Mouse (Mus musculus) neural tube, embryonic 15.5 days (tissue): ENCODE measurements around the gene Frmd4b. TPM values are rescaled to one million over a fixed set of nuclear protein-coding genes. Genes with fewer than 3 reads are reported as not detected.
A peak's percentile ranks its signal among the peaks of the same experiment; 100 is the strongest.

ENCODE experiments used
- ATAC-seq: fragments of 200-750 bp; cut with Nextera tagmentation; 2 replicates; pipeline ENCODE4 v1.8.0; 2017; ENCODE audit warnings: mild to moderate bottlenecking, moderate TSS enrichment, moderate library complexity; ENCODE audit not compliant: low FRiP score
- H3K27ac ChIP-seq: fragments of 300-500 bp; sonication (generic); replicated peaks from 2 replicates; pipeline ENCODE4 v1.5.1; 2015; ENCODE audit warnings: mild to moderate bottlenecking, inconsistent platforms
- H3K27me3 ChIP-seq: fragments of 300-500 bp; sonication (generic); replicated peaks from 2 replicates; pipeline ENCODE4 v1.6.1; 2015; ENCODE audit warnings: inconsistent platforms
- H3K36me3 ChIP-seq: fragments of 300-500 bp; sonication (generic); 2 replicates; pipeline ENCODE4 v1.6.1; 2015; ENCODE audit warnings: inconsistent platforms
- H3K4me1 ChIP-seq: fragments of 300-500 bp; sonication (generic); 2 replicates; pipeline ENCODE4 v1.6.1; 2015; ENCODE audit warnings: inconsistent platforms
- H3K4me2 ChIP-seq: fragments of 300-500 bp; sonication (generic); 2 replicates; pipeline ENCODE4 v1.6.1; 2015; ENCODE audit warnings: inconsistent platforms, mild to moderate bottlenecking, moderate library complexity
- H3K4me3 ChIP-seq: fragments of 300-500 bp; sonication (generic); replicated peaks from 2 replicates; pipeline ENCODE4 v1.5.1; 2015; ENCODE audit warnings: mild to moderate bottlenecking, inconsistent platforms
- H3K9ac ChIP-seq: fragments of 300-500 bp; sonication (generic); replicated peaks from 2 replicates; pipeline ENCODE4 v1.6.1; 2015; ENCODE audit warnings: mild to moderate bottlenecking, inconsistent platforms
- H3K9me3 ChIP-seq: fragments of 300-500 bp; sonication (generic); replicated peaks from 2 replicates; pipeline ENCODE4 v1.6.1; 2016; ENCODE audit warnings: inconsistent platforms
- WGBS: fragments of 180-500 bp; shearing (Covaris S2); methylation state at CpG from one replicate; pipeline ENCODE4 v1.1.7; 2015; ENCODE audit warnings: mixed read lengths; 5-methylcytosine and 5-hydroxymethylcytosine counted together
- polyA plus RNA-seq: library from polyadenylated mRNA; unstranded; fragments of >200 nt; fragmentation: Nextera tagmentation; extraction: Ambion mirVana; gene quantifications from 2 replicates; pipeline ENCODE4 v1.2.1, GENCODE M21; 2015

Gene Frmd4b
- polyA plus RNA-seq, 1 experiment from 2014 or later: 19.8 TPM

DNA sequence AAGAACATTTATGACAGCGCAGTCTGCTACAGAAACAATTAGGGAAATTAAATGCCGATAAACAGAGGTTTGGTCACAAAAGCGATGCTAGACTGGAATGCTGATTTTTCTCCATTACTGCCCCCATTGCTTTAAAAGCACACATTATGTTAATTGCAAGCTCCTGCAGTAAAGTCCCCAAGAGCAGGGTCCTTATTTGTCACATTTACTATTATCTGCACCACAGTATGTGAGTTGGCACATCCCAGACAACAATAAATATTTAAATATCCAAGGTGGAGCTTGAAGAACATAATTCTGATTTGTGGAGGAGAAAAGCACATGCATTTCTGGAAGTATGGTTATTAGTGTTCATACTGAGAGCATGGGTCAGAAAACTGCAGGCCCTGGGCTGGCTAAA lies 64.8 kb downstream of the Frmd4b start:
- peaks cover 80% of the 10 kb centered on the region for H3K4me1 ChIP-seq
- no peaks in the 10 kb centered on the region for H3K27me3 ChIP-seq
- no peaks in the 10 kb centered on the region for H3K9me3 ChIP-seq
- H3K4me3 ChIP-seq: no peak overlapping the region
- no peaks in the 10 kb centered on the region for H3K36me3 ChIP-seq
- WGBS: 28% methylated on average over 3 of the region's 3 CpGs
- peak overlapping the region; percentile 72 for H3K27ac ChIP-seq
- ATAC-seq: peak; percentile 36; the same call in 1 of the 2 replicates
- no peak overlapping the region for H3K4me2 ChIP-seq
- no peak overlapping the region for H3K9ac ChIP-seq

DNA sequence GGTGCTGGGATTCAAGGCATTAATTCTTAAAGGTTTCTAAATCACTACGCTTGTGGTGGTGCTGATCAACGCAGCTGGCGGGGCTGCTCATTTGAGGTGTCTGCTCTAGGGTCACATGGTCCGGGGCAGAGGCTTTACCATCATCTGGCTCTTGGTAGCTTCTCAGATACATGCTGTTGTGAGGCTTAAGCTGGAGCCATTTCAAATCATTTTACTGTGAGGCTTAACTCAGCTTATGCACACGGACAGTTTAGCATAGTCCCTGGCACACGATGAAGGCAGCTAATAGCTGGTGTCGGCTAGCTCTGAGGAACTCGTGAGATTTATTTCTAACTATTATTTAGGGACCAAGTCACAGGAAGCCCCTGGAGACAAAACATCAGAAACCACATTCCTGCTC lies 65.5 kb downstream of the Frmd4b start:
- H3K4me3 ChIP-seq: no peak overlapping the region
- H3K9me3 ChIP-seq: no peaks in the 10 kb centered on the region
- H3K9ac ChIP-seq: 0 out of 2 replicates have a peak overlapping the region, but pooled peaks have one; percentile 9
- H3K4me2 ChIP-seq: peak overlapping the region; percentile 20; the same call in 1 of the 2 replicates
- ATAC-seq: peak; percentile 46; the same call in 1 of the 2 replicates
- 19% methylated on average over 8 of the region's 8 CpGs for WGBS
- H3K27me3 ChIP-seq: no peaks in the 10 kb centered on the region
- peak overlapping the region; percentile 72; the same call in 1 of the 2 replicates for H3K27ac ChIP-seq
- no peaks in the 10 kb centered on the region for H3K36me3 ChIP-seq
- peaks cover 73% of the 10 kb centered on the region for H3K4me1 ChIP-seq

DNA sequence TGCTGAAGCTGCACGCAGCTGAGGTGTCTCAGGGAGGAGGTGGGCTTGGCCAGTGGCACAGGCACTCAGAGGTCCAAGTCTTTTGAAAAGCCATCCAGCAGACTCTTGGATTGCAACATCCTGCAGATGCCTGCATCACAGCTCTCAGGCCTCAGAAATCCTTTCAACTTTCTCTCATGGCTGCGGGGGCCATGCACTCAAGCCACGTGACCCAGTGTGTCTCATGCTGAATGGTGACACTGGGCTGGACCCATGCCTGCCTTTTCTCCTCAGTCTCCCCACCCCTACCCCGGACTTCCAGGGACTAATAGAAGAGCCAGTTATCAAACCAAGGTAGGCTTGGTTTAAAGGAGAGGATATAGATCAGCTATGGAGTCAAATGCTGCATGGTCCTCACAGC lies 66.2 kb downstream of the Frmd4b start:
- H3K27ac ChIP-seq: peak overlapping the region; percentile 72
- no peaks in the 10 kb centered on the region for H3K9me3 ChIP-seq
- peaks cover 66% of the 10 kb centered on the region for H3K4me1 ChIP-seq
- no peaks in the 10 kb centered on the region for H3K36me3 ChIP-seq
- ATAC-seq: no peak
- WGBS: 91% methylated on average over 4 of the region's 4 CpGs
- H3K9ac ChIP-seq: no peak overlapping the region
- no peak overlapping the region for H3K4me2 ChIP-seq
- H3K27me3 ChIP-seq: no peaks in the 10 kb centered on the region
- no peak overlapping the region for H3K4me3 ChIP-seq

DNA sequence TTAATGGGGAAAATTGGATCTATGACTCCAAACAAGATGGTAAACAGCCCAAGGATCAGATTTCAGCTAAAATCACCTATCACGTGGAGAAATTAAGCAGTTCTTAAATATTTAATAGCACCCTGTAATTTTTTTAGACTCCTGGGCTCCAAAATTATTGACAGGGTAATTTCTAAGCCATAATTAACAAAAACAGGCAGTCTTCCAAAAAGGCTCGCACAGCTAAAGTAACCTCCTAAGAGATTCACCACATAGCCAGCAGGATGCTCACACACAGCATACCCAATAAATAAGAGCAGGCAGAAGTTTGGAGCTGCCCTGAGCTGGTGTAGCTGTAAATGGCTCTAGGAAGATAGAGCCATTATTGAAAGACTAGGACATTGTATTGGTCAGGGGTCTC lies 76.9 kb downstream of the Frmd4b start:
- Histone ChIP-seq H3K9me3 (no peaks in the 10 kb centered on the region), H3K4me2 (no peak overlapping the region), H3K36me3 (no peaks in the 10 kb centered on the region), H3K27ac (no peak overlapping the region), H3K9ac (no peak overlapping the region), H3K4me3 (no peak overlapping the region), H3K4me1 (no peaks in the 10 kb centered on the region), H3K27me3 (no peaks in the 10 kb centered on the region)
- WGBS: 52% methylated on average over 2 of the region's 2 CpGs
- ATAC-seq: no peak

DNA sequence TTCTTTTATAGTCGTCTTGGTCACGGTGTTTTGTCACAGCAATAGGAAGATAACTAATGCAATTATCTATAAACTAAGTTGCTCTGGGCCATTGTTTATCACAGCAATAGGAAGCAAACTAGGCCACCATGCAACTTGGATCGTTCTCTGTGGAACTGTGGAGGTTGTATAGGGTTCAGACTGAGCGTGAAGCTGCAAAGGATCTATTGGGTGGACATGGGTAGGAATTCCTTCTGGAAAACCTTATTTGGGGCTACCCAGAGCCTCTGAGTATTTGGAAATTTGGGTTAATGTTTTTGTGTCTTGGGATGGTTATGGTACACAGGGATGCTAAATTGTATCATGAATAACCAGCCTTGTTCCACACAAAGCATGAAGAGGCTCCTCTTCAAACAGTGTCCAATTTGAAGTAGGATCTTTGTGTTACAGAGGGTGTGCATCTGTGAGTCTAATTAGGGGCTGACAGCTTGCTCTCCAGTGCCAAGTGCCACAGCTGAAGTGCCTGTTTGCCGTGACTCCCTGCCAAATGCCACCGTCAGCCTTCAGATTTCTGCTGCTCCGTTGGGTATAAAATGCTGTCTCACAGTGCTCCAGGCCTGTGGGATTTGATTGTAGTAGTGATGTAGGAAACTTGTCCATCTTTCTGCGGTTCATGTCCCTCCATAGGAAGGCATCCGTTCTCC lies 81.4 kb downstream of the Frmd4b start:
- Histone ChIP-seq H3K27me3 (no peaks in the 10 kb centered on the region), H3K4me1 (no peaks in the 10 kb centered on the region), H3K4me3 (no peak overlapping the region), H3K9me3 (no peaks in the 10 kb centered on the region), H3K9ac (no peak overlapping the region), H3K27ac (peak overlapping the region; percentile 28), H3K36me3 (no peaks in the 10 kb centered on the region), H3K4me2 (no peak overlapping the region)
- no peak for ATAC-seq
- WGBS: 51% methylated on average over 9 of the region's 9 CpGs

DNA sequence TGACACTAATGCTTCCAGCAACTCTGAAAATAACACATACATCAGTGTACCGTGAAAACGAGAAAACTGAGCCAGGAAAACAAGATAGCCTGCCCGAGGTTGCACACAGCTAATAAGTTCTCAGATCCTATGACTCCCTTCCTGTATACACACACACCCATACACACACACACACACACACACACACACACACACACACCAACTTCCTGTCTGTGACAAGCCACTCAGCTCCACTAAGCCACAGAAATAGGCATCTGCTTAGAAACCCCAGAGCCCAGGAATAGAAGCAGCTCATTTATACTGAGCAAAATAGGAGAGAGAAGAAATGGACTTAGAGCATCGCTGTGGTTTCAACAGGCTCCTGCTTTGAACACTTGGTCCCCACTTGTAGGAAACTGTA lies 86.3 kb downstream of the Frmd4b start:
- Histone ChIP-seq H3K9ac (no peak overlapping the region), H3K36me3 (no peaks in the 10 kb centered on the region), H3K4me1 (peaks cover 13% of the 10 kb centered on the region), H3K27ac (no peak overlapping the region), H3K9me3 (no peaks in the 10 kb centered on the region), H3K4me2 (no peak overlapping the region), H3K27me3 (no peaks in the 10 kb centered on the region), H3K4me3 (no peak overlapping the region)
- WGBS: 66% methylated on average over 4 of the region's 4 CpGs
- ATAC-seq: no peak

DNA sequence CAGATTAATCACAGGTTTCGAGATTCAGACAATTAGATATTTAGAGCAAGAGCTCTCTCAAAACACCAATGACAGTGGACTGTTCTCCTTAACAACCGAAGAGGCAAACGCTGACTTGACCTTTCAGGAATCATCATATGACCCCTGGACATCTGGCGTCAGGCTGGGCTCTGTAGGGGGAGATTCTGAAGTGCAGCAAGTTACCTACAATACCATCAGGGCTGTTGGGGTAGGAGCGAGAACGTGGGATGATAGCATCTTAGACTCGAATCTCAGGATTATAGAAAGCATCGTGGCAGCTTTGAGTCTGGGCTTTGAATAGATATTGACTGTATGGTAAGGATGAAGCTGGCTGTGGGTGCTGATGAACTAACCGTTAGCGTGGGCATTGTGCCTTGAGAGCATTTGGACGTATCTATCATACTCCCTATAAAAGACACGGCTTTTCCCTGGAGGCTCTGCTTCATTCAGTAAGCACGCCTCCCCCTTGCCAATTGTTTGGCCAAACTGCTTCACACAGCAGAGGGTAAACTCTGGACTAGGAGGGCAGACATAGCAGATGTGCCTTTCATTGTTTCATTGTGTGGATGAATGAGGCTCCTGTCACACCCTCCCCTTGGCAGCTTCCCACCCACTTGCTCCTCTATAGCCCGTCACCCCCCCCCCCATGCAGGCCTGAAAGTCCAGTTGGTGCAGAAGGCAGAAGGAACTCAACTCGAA lies 88.2 kb downstream of the Frmd4b start:
- Histone ChIP-seq H3K4me3 (no peak overlapping the region), H3K36me3 (no peaks in the 10 kb centered on the region), H3K4me2 (no peak overlapping the region), H3K9me3 (no peaks in the 10 kb centered on the region), H3K9ac (no peak overlapping the region), H3K4me1 (peaks cover 22% of the 10 kb centered on the region), H3K27me3 (no peaks in the 10 kb centered on the region), H3K27ac (no peak overlapping the region)
- ATAC-seq: no peak; the same call in 1 of the 2 replicates
- whole genome bisulfite sequencing: 11% methylated on average over 15 of the region's 15 CpGs

DNA sequence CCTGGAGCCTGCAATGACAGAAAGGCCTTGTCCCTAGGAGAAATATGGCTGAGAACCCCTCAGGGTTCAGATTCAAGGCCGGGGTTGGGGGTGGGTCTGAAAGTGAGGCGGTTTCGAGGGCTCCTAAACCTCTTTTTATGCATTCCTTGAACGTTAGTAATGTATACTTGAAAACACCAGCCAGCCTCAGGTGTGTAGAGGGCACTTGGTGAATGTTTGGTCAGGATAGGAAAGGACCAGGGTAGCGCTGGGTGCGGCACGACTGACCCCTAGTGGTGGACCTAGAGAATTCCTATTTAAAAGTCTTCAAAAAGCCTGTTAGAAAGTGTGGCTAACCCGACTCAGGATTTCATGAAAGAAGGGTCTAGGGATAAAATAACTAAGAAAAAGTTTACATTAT lies 91.2 kb downstream of the Frmd4b start:
- no peaks in the 10 kb centered on the region for H3K36me3 ChIP-seq
- 25% methylated on average over 8 of the region's 8 CpGs for WGBS
- no peak overlapping the region for H3K9ac ChIP-seq
- H3K4me2 ChIP-seq: no peak overlapping the region
- H3K27ac ChIP-seq: no peak overlapping the region
- no peaks in the 10 kb centered on the region for H3K27me3 ChIP-seq
- no peak overlapping the region for H3K4me3 ChIP-seq
- no peak; the same call in 1 of the 2 replicates for ATAC-seq
- H3K9me3 ChIP-seq: no peaks in the 10 kb centered on the region
- H3K4me1 ChIP-seq: peaks cover 35% of the 10 kb centered on the region

DNA sequence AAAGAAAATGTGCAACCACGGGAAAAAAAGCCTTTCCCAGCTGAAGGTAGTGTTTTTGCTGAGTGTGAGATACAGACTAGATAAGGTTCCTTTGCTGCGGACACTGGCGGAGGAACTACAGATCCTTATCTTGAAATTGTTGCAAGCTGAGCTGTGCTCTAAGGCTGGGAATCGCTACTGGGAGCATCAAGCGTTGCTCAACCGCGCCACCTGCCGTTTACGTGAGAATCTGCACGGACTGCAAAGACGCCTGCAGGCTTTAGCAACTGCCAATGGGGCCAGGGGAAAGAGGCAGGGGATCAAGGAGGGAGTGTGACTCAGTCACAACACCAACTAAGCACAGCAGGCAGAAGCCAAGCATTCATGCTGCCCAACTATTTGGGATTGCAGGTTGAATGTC lies 94.2 kb downstream of the Frmd4b start:
- no peak overlapping the region for H3K27ac ChIP-seq
- no peak overlapping the region for H3K9ac ChIP-seq
- ATAC-seq: peak; percentile 74; the same call in 1 of the 2 replicates
- no peaks in the 10 kb centered on the region for H3K36me3 ChIP-seq
- no peaks in the 10 kb centered on the region for H3K9me3 ChIP-seq
- H3K4me2 ChIP-seq: peak overlapping the region; percentile 33; the same call in 1 of the 2 replicates
- H3K4me3 ChIP-seq: no peak overlapping the region
- H3K4me1 ChIP-seq: peaks cover 26% of the 10 kb centered on the region
- no peaks in the 10 kb centered on the region for H3K27me3 ChIP-seq
- under 1% methylated on average over 11 of the region's 11 CpGs for WGBS

DNA sequence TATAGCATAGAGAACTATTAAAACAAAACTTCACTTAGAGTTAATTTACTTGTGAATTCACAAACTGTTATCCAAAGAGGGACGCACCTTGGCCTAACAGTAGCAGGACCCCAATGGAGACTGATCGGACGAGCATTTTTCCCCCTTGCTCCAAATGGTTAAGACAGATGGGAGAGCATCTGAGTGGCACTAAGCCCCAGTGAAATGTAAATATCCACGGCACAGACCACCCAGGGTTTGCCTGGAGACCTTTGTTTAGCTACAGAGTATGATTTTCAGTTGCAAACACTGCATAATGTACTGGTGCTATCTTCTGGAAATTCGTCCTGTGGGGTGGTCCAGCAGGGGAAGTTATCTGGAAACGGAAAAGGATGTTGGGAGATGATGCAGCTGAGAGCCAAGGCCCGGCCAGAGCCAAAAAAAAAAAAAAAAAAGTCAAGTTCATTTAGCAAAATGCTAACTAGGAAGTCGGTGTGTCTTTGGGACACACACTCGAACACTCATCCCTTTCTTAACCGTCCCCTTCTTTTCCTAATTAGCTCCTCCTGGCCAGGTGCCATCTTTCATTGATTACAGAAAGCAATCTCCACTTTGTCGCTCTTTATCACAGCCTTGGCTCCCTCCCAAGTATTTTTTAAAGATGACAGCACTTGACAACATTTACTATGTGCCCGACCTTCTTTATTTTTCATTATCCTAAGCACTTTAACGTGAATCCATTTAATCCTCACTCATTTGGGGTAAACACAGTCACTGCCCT lies 95.9 kb downstream of the Frmd4b start:
- 30% methylated on average over 13 of the region's 13 CpGs for WGBS
- no peak overlapping the region for H3K4me2 ChIP-seq
- H3K9ac ChIP-seq: no peak overlapping the region

DNA sequence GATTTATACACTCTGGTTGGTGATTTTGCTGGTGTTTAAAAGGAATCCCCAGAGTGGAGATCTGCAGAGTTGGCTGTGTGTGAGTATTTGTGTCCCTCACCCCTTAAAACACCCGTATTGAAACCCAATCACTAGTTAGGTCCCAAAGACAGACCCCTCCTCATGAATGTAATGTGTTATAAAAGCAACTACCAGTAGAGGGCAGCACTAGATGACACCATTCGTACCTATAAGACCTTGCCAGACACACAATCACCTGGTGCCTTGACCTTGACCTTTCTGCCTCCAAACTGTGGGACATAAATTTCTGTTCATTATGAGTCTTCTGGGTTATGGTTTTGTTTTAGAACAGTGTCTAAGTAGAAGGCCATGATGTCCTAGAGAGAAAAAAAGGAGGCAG lies 96.8 kb downstream of the Frmd4b start:
- Histone ChIP-seq H3K4me1 (peaks cover 35% of the 10 kb centered on the region), H3K27me3 (no peaks in the 10 kb centered on the region), H3K9me3 (no peaks in the 10 kb centered on the region), H3K4me3 (no peak overlapping the region), H3K9ac (no peak overlapping the region), H3K27ac (no peak overlapping the region), H3K36me3 (no peaks in the 10 kb centered on the region), H3K4me2 (no peak overlapping the region)
- ATAC-seq: no peak
- WGBS: 45% methylated on average over 2 of the region's 2 CpGs

More for the DNA sequence above, 95.9 kb downstream of the Frmd4b start:
- H3K36me3 ChIP-seq: no peaks in the 10 kb centered on the region
- H3K9me3 ChIP-seq: no peaks in the 10 kb centered on the region
- H3K4me1 ChIP-seq: peaks cover 35% of the 10 kb centered on the region
- no peak overlapping the region for H3K4me3 ChIP-seq
- no peak for ATAC-seq
- H3K27ac ChIP-seq: no peak overlapping the region
- H3K27me3 ChIP-seq: no peaks in the 10 kb centered on the region
